Mouse (Mus musculus) cerebellum, adult (tissue): ENCODE data around the gene Sumo3.
A peak's percentile ranks its signal among the peaks of the same experiment; 100 is the strongest.

ENCODE experiments used
- ATAC-seq: cut with Nextera tagmentation; 2 replicates; pipeline ENCODE4 v1.9.2; 2017; ENCODE audit warnings: mild to moderate bottlenecking, moderate library complexity, mixed read lengths; ENCODE audit not compliant: insufficient number of reproducible peaks, low FRiP score, low TSS enrichment

Gene Sumo3

DNA sequence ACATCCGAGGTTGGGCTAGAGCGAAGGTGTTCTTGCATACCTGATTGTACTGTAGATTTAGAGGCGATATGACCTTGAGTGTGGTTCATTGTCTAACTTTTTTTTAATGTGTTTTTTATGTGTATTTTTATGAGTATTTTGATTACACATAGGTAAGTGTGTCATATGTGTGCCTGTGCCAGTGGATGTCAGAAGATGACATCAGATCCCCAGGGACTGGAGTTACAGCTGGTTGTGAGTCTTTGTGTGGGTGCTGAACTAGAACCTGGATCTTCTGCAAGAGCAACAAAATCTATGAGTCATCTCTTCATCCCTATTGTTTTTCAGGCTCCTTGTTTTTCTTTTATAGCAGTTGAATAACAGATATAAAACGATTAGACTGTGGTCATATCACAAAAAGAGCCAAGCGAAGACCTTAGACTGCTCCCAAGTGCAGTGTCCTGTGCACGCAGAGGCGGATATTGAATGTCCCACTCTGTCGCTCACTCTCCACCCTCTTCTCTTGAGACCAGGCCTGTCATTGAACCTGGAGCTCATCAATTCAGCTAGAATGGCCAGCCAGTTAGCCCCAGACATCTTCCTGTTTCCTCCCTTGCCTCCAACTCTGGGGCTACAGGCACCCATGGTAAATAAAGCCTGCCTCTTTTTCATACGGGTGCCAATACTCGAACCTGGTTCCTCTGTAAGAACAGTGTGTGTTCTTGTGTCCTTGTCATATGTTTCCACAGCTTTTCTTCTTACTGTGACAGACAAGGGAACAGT is 17.9 kb downstream of the Sumo3 start:
- no peak for ATAC-seq

DNA sequence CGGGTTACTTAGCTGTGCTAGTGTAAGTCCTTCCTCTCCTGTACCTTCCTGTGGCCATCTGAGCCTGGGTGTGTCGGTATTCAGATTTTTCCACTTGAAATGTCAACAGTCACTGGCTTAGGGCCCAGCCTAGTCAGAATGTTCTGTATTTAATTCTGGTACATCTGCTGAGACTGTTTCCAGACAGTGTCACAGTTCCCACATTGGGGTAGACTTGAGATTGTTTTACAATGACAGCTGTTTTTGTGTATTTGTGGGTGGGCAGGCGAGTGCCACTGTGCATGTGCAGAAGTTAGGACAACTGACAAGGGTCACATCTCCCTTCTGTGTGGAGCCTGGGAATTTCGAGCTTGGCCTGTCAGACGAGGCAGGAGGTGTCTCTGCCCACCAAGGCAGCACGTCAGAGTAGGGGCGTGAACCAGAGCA is 18.7 kb downstream of the Sumo3 start:
- ATAC-seq = no peak

DNA sequence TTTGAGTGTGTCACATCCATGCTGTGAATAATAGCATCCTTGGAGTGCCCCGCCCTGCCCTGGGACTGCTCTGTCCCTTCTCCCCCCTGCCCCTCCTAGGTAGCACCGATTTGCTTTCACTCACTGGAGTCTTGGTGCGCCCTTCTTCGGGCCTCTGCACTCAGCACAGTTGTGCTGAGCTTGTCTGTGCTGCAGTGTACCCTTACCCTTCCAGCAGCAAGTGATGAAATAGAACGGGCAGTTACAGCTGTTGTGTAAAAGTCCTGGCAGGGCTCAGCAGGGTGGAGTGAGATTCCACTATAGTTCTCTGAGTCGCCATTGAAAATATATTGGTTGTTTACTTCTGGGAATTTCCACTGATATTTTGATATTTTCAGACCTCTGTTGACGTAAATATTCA is 20.1 kb downstream of the Sumo3 start:
- no peak for ATAC-seq

DNA sequence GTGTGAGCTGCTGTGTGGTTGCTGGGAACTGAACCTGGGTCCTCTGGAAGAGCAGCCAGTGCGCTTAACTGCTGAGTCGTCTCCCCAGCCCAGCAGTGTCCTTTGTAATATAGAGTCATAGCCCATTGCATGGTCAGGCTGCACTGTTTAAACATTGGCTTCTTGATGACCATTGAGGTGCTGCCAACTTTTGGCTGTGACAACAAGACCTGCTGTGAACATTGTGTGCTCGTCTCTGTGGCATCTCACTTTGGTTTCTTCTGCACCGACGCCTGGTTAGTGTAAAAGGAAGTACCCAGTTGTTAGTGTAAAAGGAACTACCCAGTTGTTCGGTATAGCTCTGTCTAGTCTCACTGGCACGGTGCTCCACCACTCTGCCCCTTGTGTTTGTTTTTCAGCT is 20.7 kb downstream of the Sumo3 start:
- ATAC-seq = no peak

DNA sequence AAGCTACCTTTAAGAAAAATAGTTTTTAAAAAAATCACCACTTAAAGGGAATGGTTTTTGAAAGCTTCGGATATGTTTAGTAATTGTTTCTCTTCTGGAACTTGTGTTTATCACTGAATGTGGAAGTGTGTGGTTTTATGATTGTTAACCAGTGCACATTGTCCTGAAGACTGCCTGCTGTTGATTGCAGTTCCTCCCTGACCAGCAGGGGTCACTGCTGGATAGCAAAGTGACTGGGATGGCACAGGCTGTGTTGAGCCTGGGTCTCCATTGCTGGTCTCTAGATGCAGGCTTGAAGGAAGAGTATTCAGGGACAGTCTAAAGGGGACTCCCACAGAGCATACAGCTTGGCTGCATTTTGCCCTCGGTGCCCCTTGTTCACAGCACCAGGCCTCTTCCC is 21.6 kb downstream of the Sumo3 start:
- ATAC-seq = peak; percentile 60; the same call in 1 of the 2 replicates

DNA sequence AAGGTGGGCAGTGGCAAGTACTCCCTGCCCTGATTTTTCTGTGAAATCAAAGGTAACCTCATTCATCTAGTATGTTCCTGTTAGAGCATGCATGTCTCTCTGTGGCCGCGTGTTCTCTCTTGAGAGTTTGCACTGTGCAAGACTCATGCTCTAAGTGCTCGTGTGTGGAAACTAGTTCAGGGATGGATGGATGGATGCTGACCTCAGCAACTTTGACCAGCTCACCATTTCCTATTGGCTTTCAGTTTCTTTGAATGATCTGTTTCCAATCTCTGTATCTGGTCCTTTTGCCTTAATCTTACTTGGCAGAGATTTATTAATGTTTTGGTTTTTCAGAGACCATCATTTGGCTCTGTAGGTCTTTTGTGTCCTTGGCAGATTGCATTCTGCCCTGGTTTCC is 23.3 kb downstream of the Sumo3 start:
- ATAC-seq = no peak

DNA sequence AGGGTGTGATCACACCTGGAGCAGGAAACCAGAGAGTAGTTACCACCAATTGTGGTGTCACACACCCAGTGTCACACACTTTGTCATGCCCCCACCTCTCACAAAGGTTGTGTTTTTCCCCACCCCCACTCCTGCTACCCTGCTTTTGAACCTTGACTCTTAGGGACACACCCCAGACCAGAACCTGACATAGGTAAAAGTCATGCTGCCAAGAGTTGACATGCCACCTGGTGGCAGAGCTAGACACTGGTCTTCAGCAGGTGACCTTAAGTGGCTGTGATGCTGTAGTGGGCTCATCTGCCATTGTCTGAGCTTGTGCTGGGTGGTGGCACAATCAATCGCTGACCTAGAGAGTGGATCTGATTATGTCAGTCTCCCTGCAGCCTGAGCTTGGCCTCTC is 24.1 kb downstream of the Sumo3 start:
- no peak for ATAC-seq

GRCm38 (mm10) chr10:77634016-77634415 is 28.1 kb downstream of the Sumo3 start:
- ATAC-seq = no peak

- ATAC-seq = no peak
These were observed 28.7 kb downstream of the Sumo3 start for GRCm38 (mm10) chr10:77634452-77635231.

DNA sequence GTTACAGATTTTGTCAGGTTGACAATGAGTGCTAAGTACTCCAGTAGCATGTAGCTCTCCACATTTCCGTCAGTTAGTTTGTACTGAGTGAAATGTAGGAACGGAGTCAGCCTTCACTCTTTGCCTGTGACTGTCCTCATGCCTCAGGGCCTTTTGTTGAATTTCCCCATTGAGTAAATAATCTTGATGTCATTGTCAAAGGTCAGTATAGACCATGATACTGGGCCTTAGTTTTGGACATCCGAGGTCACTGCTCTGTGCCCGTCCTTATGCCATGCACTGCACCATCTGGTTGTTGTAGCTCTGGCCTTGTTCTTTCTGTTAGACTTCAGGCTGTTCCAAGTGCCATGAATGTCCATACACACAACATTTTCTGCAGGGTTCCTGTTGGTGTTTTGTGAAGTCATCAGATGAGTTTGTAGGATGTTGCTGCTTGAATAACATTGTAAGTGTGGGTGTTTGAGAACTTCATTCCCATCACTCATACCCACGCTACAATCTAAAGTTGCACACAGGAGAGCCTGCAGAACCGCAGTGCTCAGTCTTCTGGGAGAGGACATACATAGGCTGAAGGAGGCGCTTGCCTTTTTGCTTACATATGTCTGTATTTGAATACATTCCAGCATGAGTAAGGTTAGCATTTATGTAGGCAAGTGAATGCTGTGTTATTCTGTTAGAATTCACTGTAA is 30.5 kb downstream of the Sumo3 start:
- no peak for ATAC-seq

- ATAC-seq = no peak
These were observed 33.1 kb downstream of the Sumo3 start for GRCm38 (mm10) chr10:77638956-77639355.

DNA sequence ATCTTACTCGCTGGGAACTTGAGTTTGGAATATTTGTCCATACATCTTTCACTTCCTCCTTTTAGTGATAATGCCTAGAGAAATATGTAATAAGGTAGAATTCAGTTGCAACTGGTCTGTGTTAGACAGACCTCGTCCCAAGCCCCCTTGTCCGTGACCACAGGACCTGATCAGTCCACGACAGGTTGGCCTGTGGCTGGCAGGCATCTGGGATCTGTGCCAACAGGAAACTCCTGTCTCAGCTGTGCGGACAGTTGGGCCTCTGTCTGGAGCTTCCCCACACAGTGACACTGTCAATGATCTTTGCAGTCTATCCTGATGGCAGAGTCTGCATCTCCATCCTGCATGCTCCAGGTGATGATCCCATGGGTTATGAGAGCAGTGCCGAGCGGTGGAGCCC is 37.3 kb downstream of the Sumo3 start:
- no peak for ATAC-seq

GRCm38 (mm10) chr10:77645571-77645970 is 39.7 kb downstream of the Sumo3 start:
- no peak for ATAC-seq

GRCm38 (mm10) chr10:77647461-77647860 is 41.6 kb downstream of the Sumo3 start:
- ATAC-seq = no peak

- ATAC-seq = no peak
These were observed 42.0 kb downstream of the Sumo3 start for GRCm38 (mm10) chr10:77647901-77648300.

GRCm38 (mm10) chr10:77652046-77652445 is 46.1 kb downstream of the Sumo3 start:
- no peak for ATAC-seq

GRCm38 (mm10) chr10:77658286-77658994 is 52.5 kb downstream of the Sumo3 start:
- ATAC-seq = no peak

DNA sequence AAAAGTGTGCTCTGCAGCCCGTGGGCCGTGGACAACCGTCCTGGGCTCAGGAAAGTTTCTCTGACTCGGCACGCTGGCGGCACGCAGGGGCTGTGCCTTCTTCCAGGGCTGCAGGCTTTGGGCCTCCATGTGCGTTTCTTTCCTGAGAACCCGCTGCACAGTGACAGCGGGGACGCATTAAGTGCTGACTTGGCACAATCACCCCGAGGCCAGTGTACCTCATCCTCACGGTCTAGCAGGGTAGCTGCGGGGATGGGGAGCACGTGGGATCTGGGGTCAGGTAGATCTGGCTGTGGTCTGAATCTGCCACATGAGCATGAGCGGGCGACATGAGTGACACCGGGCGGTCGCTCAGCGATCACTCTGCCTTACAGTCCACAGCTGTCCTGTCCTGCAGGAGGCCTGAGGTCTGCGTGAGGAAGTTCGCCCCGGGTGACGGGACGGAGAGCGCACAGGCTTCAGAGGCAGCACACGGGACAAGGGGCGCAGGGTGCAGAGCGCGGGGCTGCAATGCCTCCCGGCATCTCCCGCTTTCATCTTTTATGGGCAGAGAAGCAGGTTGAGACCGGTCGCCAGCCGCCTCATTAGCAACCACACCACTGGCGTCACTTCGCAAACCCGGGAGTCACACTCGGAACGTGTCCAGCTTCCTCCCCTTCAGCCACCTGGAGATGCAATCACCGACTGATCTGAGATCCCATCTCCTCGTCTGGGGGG is 58.2 kb downstream of the Sumo3 start:
- no peak for ATAC-seq

DNA sequence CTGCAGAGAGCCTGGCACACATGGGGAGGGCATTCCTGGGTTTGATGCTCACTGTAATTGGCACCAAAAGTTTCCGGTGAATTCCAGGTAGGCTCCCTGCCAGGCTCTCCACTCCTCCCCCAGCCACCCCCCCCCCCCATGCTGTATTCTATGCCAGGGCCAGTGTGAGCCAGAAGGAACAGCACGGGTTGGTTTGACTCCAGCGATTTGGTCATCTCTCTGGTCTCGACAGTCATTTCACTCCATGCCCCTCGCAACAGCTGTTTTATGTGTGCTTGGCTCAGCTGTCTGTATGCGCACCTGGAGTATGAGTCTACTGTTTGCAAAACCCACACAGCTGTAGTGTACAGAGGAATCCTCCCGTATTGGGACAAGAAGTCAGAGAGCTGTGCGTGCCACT is 60.4 kb downstream of the Sumo3 start:
- ATAC-seq = no peak

DNA sequence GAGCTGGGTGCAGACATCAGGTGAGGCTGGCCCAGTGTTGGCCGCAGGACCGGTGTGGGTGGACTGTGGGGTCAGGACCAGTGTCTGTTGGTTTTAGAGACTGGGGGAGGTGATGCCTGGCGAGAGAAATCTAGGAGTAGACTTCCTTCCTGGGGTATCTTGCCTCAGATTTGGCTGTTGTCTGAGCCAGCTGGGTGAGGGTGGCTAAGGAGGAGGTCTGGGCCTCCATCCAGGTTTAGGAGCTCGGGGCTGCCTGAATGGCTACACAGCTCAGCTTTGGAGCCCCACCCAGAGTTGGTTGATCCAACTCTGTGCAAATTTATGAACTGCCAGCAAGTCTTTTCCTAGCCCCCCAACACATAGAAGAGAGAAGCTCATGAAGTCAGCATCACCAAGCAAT is 61.5 kb downstream of the Sumo3 start:
- ATAC-seq = no peak
